Mouse (Mus musculus): ENCODE data around the gene Dhrs7c. TPM values are rescaled to one million over a fixed set of nuclear protein-coding genes. Genes with fewer than 3 reads are reported as not detected.

Dhrs7c gene
- total RNA-seq (2023; ENCODE audit: inconsistent age): not detected in 4 replicates

GRCm38 (mm10) chr11:67797931-67798330, at the start of gene Dhrs7c:
TSS of gene Dhrs7c (plus strand) at chr11:67798187.

GRCm38 (mm10) chr11:67771053-67771452, 26.9 kb upstream of the Dhrs7c start, which contains the start of gene Glp2r:
TSS of gene Glp2r (minus strand) at chr11:67771153.

GRCm38 (mm10) chr11:67774379-67774778, 23.6 kb upstream of the Dhrs7c start, which contains the start of gene Gsg1l2:
TSS of gene Gsg1l2 (plus strand) at chr11:67774608.

Other genes with a start within 250 kb of the Dhrs7c start
- gene Rcvrn, start 102.9 kb upstream of the Dhrs7c start, total RNA-seq (2023; ENCODE audit: inconsistent age): not detected in 4 replicates
- gene Glp2r, start 27.0 kb upstream of the Dhrs7c start, total RNA-seq (2023; ENCODE audit: inconsistent age): not detected in 4 replicates
- not detected in 4 replicates for gene Gsg1l2, start 23.6 kb upstream of the Dhrs7c start, total RNA-seq (2023; ENCODE audit: inconsistent age)
- gene Usp43, start 124.0 kb downstream of the Dhrs7c start, total RNA-seq (2023; ENCODE audit: inconsistent age): not detected in 4 replicates
- not detected in 4 replicates for gene Cfap52, start 167.5 kb downstream of the Dhrs7c start, total RNA-seq (2023; ENCODE audit: inconsistent age)
- 32.4 to 35.9 TPM (median 34.9 TPM) in 4 replicates for gene Stx8, start 168.0 kb downstream of the Dhrs7c start, total RNA-seq (2023; ENCODE audit: inconsistent age)

All from B cell, adult (primary cell).